Mouse (Mus musculus) kidney, adult 18-20 months (tissue): ENCODE results near the gene Capn5.

Source experiments
- DNase-seq: peaks from one replicate; pipeline ENCODE4 v3.0.0; 2021

Capn5 gene

GRCm38 (mm10) chr7:98146447-98146845 is 31.6 kb downstream of the Capn5 start:
- no peak for DNase-seq

- DNase-seq: no peak
Observed at GRCm38 (mm10) chr7:98145842-98146446, 32.1 kb downstream of the Capn5 start.

GRCm38 (mm10) chr7:98145402-98145801 is 32.7 kb downstream of the Capn5 start, which contains the start of gene Omp:
Omp (minus strand) TSS chr7:98145502.
- no peak for DNase-seq

GRCm38 (mm10) chr7:98142648-98143047 is 35.4 kb downstream of the Capn5 start:
- no peak for DNase-seq

GRCm38 (mm10) chr7:98142247-98142646 is 35.8 kb downstream of the Capn5 start:
- DNase-seq: no peak

- DNase-seq: peak; percentile 82
Observed at GRCm38 (mm10) chr7:98141206-98141605, 36.9 kb downstream of the Capn5 start.

GRCm38 (mm10) chr7:98140597-98140996 is 37.5 kb downstream of the Capn5 start:
- no peak for DNase-seq

- no peak for DNase-seq
Observed at GRCm38 (mm10) chr7:98139216-98139615, 38.9 kb downstream of the Capn5 start.

- no peak for DNase-seq
Observed at GRCm38 (mm10) chr7:98137995-98138394, 40.1 kb downstream of the Capn5 start.

- no peak for DNase-seq
Observed at GRCm38 (mm10) chr7:98137583-98137982, 40.5 kb downstream of the Capn5 start.

- DNase-seq: no peak
Observed at GRCm38 (mm10) chr7:98131751-98132150, 46.3 kb downstream of the Capn5 start.

- peak; percentile 59 for DNase-seq
Observed at GRCm38 (mm10) chr7:98125473-98125872, 52.6 kb downstream of the Capn5 start.

GRCm38 (mm10) chr7:98124701-98125100 is 53.4 kb downstream of the Capn5 start:
- DNase-seq: no peak

GRCm38 (mm10) chr7:98121673-98122072 is 56.4 kb downstream of the Capn5 start:
- no peak for DNase-seq

- DNase-seq: no peak
Observed at GRCm38 (mm10) chr7:98121241-98121640, 56.8 kb downstream of the Capn5 start.

GRCm38 (mm10) chr7:98120325-98120724 is 57.7 kb downstream of the Capn5 start:
- peak; percentile 83 for DNase-seq

GRCm38 (mm10) chr7:98119961-98120232 is 58.2 kb downstream of the Capn5 start:
- no peak for DNase-seq

GRCm38 (mm10) chr7:98119179-98119960 is 58.7 kb downstream of the Capn5 start, which contains the start of gene Myo7a:
Myo7a (minus strand) TSS chr7:98119524.
- DNase-seq: peak; percentile 75

GRCm38 (mm10) chr7:98117012-98117660 is 60.9 kb downstream of the Capn5 start:
- DNase-seq: peak; percentile 90

GRCm38 (mm10) chr7:98114656-98115055 is 63.4 kb downstream of the Capn5 start:
- no peak for DNase-seq

- no peak for DNase-seq
Observed at GRCm38 (mm10) chr7:98111233-98111632, 66.8 kb downstream of the Capn5 start.

GRCm38 (mm10) chr7:98109771-98110170 is 68.3 kb downstream of the Capn5 start:
- DNase-seq: no peak

- no peak for DNase-seq
Observed at GRCm38 (mm10) chr7:98108636-98109430, 69.2 kb downstream of the Capn5 start.
